Mouse (Mus musculus) telencephalon, adult 2 months (tissue): Measurements from ENCODE around the gene Sgo1.
"Not testable (repeated sequence)": the region's sequence is repeated elsewhere in the genome, so short reads cannot be mapped to it uniquely, and the experiment has no call there.

Source experiments
- DNase-seq: peaks from one replicate; pipeline ENCODE4 v3.0.0-alpha.2; 2011; ENCODE audit warnings: low read depth, low spot score

Sgo1 gene

DNA sequence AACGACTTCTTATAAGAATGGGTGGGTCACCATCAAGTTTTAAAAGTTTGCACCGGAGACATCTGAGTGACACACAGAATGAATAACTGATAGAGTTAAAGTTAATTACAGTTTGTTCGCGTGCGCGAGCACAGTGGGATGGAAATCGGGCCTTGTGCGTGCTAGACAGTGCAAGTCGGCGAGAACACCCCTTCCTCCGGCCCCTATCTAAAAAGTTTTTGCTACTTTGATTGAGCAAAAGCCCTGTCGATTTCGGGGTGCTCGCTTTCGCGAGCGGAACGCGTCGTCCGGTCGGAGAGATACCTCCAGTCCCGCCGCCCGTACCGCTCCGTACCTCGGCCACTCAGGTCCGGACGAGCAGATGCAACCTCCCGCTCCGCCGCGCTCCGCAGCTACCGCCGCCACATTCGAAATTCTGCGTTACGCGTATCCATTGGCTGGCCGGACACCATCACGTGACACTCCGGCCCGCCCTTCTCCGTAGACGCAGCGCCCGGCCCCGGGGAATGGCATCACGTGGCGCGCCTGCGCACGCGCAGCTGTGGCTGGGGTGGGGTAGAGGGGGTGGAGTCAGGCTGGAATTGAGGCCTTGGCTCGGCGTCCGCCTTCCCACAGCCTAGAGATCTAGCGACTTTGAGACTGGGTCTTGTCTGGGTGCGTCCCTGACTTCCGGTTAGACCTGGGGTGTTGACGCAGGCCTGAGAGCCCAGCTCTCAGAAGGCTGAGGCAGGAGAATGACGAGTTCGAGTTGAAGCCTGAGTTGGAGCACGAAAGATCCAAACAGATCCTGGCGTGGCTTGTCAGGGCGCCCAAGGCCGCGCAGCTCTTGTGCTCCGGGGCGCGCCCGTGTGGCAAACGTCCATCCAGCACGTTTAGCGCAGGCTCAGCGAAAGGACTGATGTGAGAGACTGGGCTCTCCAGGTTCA, at the start of gene Sgo1:
TSS of gene Sgo1 (minus strand) at position 457 of the 926 bp plus-strand sequence.
- peak; percentile 94 for DNase-seq

DNA sequence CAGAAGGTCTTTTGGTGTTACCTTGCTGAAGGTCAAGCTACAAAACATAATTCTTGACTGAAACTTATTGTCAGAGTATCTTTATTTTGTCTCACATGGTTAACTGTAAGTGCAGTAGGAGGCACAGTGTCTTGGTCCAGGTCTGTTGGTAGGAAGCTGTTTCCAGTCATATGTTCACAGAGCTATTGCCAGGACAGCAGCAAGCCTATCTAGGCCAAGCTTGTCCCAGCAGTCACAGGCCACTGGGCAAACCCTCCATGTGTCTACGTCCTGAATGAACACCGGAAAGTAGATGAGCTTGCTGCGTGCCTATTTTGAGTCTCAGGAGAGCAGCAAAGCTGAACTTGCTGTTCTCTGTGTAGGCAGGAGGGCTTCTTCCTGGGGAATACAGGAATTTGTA, 29.8 kb upstream of the Sgo1 start:
- not testable (repeated sequence) for DNase-seq

DNA sequence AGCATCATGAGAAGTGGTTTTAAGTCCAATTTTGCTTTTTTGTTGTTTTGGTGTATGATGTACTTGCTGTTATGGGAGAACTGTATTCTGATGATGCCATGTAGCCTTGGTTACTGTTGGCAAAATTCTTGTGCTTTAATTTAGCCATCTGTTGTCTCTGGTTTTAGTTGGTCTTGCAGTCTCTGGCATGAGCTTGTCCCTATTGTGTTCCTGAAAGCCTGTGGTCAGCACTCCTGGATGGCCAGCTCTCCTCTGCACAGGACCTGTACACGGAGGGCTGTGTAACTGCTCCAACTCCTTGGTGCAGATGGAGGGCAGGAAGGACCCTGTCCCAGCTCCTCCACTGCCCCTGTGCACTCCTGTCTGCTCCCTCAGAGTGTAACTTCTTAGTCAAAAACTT, 29.3 kb upstream of the Sgo1 start:
- no peak for DNase-seq

DNA sequence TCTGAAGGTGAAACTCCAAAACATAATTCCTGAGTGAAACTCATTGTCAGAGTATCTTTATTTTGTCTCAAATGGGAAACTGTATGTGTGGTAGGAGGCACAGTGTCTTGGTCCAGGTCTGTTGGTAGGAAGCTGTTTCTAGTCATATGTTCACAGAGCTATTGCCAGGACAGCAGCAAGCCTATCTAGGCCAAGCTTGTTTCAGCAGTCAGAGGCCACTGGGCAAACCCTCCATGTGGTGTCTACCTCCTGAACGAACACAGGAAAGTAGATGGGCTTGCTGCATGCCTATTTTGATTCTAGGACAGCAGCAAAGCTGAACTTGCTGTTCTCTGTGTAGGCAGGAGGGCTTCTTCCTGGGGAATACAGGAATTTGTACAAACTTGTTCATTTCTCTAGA, 26.0 kb upstream of the Sgo1 start:
- DNase-seq: not testable (repeated sequence)

DNA sequence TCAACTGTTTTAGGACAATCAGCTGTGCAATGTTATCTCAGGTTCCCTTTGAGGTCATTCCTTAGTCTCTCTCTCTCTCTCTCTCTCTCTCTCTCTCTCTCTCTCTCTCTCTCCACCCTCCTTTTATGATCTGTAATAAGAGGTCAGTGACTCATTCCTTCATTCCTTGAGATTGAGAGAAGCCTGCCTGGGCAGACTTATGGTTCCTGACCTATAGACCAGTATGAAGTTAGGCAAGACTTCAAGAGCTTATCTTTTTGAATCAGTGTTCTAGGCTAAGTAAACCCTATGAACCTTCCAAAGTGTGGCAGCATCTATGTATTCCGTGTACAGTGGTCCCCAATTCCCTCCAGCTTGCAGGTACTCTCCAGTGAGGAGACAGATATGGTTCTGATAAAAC, 25.3 kb upstream of the Sgo1 start:
- no peak for DNase-seq

DNA sequence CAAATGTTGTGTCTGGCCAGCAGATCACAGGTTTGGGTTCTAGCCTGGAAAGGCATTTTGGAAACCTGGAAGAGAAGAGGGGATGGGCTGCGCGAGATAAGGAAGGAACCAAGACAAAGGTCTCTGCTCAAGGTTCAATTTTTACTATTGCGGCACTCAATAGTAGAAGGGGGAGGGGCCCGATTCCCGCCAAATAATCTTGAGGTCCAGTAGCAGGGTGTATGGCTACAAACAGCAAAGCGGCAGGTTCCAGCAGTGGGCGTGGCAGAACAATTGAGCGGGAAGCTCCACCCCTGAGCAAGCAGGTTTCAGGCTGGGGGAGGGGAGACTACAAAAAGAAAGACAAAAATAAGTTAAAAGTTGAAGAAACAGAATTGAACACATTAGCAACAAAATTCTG, 8.4 kb upstream of the Sgo1 start:
- not testable (repeated sequence) for DNase-seq

DNA sequence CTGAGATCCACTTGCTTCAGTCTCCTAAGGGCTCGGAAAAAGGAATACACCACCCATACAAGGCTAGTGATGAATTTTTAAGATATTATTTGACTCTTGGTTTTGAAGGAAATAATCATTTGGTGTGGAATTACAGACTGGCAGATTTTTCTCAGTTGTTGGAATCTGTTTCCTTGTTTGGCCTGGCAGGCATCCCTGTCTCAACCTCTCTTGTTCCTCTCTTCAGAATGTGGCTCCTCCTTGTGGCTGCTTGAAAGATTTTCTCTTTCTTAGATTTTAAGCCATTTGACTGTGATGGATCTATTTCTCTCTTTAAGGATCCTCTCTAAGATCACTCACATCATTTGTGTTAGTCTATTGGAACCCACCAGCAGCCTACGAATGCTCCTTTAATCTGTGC, 4.9 kb upstream of the Sgo1 start:
- peak; percentile 27 for DNase-seq

DNA sequence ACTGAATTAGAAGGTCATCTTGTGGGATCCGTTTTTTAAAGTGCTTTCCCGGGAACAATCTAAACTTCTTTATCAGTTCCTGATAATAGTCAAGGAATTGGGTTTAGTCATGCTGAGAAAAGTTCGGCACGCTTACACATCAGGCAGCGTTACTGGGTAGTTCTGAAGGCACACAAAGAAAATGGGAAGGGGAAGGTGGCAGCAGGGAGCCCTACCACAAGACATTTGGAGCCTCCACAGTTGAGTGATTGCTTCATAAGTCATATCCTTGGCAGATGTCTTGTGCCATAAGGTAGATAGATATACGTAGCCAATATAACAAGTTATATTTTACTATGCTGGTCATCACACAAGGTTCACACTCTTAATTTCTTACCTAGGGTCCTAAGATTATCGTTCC, 813 bp upstream of the Sgo1 start:
- no peak for DNase-seq

DNA sequence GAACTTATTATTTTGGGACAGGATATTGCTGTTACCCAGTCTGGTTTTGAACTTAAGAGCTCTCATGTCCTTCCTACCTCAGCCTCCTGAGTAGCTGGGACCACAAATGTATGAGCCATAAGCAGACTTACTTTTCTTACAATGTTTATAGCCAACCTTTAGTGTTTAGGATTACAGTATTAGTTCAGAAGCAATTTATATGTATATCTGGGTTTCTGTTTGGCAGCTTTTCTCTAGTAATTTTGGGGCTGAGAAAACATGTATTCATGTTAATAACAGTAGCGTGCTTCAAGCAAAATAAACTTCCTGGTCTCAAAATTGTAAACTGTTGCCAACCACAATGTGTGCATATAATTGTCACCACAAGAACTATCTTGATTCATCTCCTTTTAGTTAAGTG, 812 bp downstream of the Sgo1 start:
- no peak for DNase-seq

DNA sequence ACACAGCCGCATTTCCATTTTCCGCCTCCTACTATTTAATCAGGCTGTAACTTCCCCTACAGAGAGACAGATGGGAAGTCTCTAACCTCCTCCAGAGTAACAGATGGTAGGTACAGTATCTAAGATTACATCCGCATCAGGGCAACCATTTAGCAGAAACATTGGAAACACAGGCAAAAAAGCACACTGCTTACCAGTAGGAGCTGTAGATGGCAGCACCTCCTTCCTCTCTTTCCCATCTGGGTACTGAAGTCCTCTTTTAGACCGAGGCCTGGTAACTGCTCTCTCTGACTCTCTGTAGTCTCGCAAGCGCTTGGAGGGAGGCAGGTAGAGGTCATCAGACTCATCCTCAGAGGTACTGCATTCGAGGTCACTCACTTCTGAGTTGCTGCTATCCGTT, 10.4 kb downstream of the Sgo1 start:
- DNase-seq: peak; percentile 77

DNA sequence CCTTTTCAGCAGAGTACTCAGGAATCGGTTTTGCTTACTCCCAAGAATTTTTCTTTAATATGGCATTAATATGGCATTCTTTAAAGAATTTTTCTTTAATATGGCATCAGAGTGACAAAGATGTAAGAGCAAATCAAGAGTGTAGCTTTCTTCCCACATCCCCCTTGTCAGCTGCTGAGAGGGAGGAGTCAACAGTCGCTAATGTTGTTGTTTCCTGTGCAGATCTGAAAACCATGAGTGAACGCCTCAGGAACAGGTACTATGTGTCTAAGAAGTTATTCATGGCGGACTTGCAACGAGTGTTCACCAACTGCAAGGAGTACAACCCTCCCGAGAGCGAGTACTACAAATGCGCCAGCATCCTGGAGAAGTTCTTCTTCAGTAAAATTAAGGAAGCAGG, 18.7 kb downstream of the Sgo1 start:
- DNase-seq: no peak

DNA sequence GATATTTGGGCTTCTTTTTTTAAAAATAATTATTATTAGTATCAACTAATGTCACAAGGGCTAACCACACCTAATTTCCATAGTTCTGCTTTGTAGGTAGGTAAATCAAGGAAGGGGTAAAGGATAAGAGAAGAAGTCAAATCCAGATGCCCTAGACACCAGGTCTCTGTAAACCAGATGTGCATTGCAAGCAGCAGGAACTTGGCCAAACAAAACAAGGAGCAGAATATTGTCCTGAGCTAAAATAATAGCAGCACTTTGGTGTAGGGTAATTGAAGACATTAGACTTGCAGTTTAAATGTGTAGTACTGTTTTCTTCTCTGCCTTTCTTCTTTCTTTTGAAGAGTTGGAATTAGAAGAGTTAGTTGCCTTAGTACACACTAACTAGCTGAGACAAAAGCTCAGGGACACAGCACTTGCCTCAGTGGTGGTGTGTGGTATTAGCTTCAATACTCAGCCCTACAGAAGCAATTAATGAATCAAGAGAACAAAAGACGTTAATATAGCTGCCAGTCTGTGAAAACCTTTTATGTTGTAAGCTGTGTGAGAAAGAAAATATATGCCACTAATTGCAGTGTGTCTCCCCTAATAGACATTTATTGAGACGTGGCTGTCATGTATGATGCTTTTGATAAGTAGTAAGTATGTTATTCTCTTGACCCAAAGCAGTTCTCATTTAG, 24.3 kb downstream of the Sgo1 start:
- no peak for DNase-seq

DNA sequence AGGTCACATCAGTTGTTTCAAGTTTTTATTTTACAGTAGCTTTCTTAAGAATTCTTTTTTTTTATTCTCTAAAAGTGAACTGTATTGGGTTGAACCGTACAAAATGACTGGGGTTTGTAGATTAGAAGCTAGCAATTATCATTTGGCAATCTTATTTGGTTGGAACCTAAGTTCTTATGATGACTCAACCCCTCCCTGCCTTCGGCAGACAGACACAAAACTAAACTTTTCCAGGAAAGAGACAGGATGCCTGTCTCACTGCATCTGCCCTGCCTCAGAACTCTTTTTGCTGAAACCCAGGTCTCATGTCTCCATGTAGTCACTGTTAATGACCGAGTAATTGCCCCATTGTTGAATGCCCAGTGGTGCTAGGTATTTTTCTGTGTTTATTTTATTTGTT, 24.9 kb downstream of the Sgo1 start:
- DNase-seq: no peak

DNA sequence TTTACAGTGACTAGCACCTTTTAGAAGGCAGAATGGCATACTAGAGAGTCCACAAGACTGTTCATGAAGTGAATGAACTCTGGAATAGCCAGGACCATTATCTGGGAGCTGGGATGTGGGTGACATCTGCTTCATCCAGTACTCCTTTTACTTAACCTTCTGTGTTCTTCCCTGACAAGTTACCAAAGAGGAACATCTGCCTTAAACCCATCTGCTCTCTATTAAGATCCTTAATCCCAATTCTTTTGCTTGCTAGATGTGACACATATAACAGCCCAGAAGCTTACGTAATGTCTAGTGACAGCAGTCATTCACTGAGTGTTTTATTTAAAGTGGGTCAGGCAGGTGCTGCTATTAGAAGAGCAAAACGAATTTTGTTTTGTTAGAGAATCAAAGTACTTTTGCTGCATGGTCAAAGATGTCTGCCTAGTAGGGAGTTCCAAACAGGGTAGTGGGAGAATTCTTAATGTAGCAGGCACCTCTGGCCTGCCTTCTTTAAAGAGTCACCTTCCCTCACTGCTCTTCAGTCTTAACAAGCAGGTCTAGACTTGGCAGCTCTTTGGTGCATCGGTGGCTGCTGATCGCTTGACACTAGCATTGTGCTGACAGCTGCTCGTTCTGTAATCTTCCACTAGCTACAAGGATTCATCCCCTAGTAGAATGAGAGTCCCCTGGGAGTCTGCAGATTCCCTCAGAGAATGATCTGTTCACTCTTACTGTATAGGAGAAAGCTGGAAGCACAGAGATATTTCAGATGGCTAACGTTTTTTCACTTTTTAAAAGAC, 27.9 kb downstream of the Sgo1 start:
- no peak for DNase-seq

DNA sequence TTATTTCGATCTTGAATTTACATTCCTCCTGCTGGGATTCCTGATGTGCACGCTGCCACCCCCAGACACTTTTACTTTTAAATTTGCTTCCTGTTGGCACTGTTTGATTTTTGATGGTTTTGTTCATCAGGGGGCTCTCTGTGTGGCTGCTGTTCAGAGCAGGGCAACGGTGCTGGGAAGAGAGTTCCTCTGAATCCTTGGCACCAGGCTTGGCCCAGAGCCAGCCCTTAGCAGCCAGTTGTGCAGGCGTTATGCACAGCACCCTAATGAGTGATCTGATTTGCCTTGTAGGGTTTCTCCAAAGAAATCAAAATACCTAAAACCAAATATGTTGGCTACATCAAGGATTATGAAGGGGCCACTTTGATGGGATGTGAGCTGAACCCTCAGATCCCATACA, 29.4 kb downstream of the Sgo1 start:
- no peak for DNase-seq

DNA sequence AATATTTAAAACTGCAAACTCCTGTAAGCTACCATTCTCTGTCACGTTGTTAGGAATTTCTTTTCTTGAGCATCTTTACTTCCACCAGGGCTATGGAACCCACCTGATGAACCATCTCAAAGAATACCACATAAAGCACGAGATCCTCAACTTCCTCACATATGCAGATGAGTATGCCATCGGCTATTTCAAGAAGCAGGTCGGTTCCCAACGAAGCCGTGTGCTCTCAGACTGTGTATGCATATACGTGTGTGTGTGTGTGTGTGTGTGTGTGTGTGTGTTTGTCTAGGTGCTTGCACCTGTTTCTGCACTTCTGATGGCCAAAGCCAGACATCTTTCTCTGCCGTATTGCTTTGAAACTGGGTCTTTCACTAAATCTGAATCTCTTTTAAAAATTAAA, 29.9 kb downstream of the Sgo1 start:
- no peak for DNase-seq

DNA sequence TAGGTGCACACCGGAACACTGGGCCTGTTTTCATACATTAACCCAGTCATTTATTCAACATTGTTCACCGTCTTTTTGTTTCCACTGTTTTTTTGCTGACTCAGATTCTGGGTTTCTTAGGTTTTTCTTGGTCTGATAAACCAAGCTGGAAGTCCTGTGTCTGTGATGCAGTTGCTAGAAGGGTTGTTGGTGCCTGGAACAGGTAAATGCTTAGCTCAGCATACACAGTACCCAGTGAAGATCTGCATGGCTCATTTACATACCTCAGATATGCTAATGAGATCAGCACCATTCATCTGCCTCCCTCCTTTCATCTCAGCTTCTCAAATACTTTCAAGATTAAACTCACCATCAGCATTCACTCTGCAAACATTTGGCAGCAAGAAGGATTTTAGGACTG, 30.5 kb downstream of the Sgo1 start:
- no peak for DNase-seq

DNA sequence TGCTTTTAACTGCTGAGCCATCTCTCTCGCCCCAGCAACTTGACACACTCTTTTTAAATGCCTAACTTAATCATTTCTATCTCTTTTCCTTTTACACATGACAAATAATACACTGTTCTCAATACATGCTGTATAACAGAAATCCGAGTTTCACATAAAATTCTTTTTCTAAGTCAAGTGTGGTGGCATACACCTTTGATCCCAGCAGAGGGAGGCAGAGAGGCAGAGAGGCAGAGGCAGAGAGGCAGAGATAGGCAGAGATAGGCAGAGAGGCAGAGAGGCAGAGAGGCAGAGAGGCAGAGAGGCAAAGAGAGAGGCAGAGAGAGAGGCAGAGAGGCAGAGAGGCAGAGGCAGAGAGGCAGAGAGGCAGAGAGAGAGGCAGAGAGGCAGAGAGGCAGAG, 31.7 kb downstream of the Sgo1 start:
- DNase-seq: not testable (repeated sequence)

DNA sequence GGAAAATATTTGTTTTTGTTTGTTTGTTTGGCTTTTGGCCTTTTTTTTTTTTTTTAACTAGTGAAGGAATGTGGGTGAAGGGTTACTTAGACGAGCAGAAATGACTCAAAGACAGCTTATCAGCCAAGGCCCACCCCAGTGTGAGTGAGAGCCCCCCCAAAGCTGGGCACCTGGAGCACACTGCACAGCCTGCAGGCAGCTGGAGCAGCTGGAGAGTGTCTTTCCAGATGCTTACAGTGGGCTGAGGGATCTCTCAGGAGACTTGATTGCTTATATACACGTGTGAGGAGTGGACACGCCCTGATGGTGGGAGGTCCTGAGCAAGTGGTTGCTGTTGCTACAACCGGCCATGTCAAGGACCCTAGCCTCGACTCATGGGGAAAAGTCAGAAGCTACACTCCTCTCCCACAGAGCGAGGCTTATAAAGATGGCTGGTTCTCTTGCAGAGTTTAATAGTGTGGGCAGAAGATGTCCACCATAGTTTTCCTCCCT, 32.7 kb downstream of the Sgo1 start:
- DNase-seq: no peak

DNA sequence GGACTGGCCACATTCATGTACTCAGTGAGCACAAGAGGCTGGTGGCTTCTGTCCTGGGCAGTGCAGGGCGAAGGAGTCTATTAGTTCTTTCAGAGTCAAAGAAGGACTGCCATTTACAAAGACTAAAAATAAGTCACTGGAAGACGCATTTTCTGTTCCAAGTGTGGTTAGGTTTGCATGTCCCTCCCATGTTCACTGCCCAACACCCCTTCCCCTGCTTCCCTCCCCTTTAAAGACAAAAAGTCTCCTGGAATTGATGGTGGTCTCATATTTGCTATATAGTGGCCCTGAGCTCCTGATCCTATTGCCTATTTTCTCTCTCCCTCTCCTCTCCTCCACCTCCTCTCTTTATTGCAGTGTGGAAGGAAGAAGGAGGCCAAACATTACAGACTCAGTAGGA, 33.2 kb downstream of the Sgo1 start:
- DNase-seq: no peak

DNA sequence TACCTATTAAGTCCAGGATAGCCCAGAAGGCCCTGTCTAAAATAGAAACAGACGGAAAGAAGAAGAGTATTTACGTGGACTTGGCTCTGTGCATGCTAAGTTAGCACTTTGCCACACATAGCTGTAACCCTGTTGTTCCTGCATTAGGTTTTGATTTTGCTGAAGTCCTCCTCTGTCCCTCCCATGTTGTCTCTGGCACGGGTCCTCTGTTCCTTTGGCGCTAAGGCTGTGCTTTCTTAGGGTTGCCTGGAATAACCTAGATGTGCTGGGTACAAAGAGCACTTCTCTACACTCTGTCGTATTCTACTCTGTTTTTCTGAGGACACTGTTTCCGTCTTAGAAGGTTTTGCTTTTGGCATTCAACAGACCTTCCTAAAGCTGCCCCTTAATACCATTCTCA, 34.1 kb downstream of the Sgo1 start:
- DNase-seq: no peak

DNA sequence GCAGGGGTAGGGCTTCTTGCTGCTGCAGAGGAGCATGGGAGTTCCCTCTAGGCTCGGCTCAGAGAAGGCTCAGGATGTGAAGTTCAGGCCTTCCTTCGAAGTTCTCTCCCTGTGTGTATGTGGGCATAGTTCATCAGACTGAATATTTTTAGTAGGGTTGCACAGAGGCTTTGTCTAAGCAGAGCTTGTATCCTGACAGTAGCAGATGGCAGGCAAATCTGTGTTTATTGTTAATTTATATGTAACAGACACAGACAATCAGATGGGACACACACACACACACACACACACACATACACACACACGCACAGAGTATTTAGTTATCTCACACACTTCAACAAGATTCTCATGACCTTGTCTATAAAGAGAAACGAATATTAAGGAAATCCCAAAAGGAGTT, 34.5 kb downstream of the Sgo1 start:
- DNase-seq: no peak
